Mouse (Mus musculus): ENCODE data around the gene Atf7ip. TPM values are rescaled to one million over a fixed set of nuclear protein-coding genes. Genes with fewer than 3 reads are reported as not detected.

Gene Atf7ip
- polyA plus RNA-seq, 1 experiment from 2014 or later, result 43.5 TPM

DNA sequence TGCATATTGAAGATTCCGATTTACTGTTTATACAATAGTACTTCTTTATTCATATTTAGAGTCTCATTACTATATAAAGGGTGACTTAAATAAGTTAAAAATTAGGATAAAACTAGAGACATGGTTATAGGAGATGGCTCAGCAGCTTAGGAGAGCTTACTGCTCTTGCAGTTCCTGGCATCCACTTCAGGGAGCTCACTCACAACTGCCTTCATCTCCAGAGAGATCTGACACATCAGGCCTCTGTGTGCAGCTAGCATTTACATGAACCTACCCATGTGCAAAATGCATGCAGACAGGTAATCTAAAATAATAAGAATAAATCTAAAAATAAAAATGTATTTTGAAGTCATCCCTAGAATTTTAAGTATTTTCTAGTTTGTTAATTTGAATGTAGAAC, 36.1 kb downstream of the Atf7ip start:
- H3K9me3 ChIP-seq, result no peaks in the 10 kb centered on the region
- peaks cover 26% of the 10 kb centered on the region for H3K36me3 ChIP-seq
- H3K9ac ChIP-seq (replicated peaks), result no peak overlapping the region
- 0 out of 2 replicates have a peak overlapping the region, but pooled peaks have one; percentile 47 for H3K27ac ChIP-seq
- no peak overlapping the region for H3K4me2 ChIP-seq
- H3K4me1 ChIP-seq (replicated peaks), result peaks cover 25% of the 10 kb centered on the region
- no peak for ATAC-seq (ENCODE audit: insufficient number of reproducible peaks, insufficient read depth, low FRiP score, low TSS enrichment, low read depth)
- H3K4me3 ChIP-seq (replicated peaks), result no peak overlapping the region
- WGBS, result 97% methylated on average over 1 of the region's 1 CpGs
- no peaks in the 10 kb centered on the region for H3K27me3 ChIP-seq

DNA sequence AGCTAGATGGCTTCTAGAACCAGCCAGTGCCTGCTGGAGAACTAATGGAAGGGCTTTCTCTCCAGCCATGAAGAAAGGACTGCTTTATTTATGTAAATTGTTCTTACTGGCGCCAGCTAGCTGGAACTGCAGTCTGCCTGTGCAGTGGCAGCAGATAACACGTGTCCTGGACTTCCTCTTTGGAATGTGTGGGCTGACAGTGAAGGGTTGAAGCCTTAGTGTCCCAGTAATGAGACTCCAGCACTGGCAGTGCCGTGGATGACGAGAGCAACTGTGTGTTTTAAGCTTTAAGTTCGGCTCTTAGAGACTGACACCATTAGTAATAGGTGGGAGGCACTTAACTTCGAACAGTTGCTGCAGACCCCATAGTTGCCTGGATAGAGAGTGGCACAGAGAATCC, 37.2 kb downstream of the Atf7ip start:
- Histone ChIP-seq H3K4me1 (replicated peaks) (peaks cover 27% of the 10 kb centered on the region), H3K27me3 (no peaks in the 10 kb centered on the region), H3K27ac (peak overlapping the region; percentile 74), H3K4me2 (peak overlapping the region; percentile 35; the same call in 1 of the 2 replicates), H3K4me3 (replicated peaks) (no peak overlapping the region), H3K36me3 (peaks cover 17% of the 10 kb centered on the region), H3K9ac (replicated peaks) (no peak overlapping the region), H3K9me3 (no peaks in the 10 kb centered on the region)
- 0 out of 2 replicates have a peak, but pooled peaks have one; percentile 59 for ATAC-seq (ENCODE audit: insufficient number of reproducible peaks, insufficient read depth, low FRiP score, low TSS enrichment, low read depth)
- WGBS, result 13% methylated on average over 6 of the region's 6 CpGs

DNA sequence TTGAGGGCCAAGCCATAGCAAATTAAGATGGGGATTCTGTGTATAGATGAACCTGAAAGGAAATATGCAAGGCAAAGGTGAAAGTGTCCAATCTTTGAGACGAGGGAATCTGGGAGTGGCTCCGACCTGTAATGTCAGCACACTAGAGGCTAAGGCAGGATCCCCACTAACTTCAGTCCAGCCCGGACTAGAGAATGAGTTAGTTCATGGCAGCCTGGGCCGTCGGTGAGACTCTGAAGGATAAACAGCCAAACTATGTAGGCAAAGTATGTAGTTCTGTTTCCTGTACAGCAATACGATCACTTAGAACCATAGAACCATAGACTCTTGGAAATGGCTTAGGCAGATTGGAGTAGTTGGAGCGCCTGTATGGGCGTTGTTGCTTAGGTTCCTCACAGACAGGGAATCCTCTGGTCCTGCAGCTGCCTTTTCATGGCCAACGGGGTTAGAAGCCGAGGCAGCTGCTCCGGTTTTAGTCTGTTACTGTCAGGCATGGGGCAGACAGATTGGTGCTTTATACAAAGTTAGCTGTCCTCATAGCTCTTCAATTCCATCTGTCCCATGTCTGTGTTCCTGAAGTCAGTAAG, 39.4 kb downstream of the Atf7ip start:
- WGBS, result 84% methylated on average over 11 of the region's 11 CpGs
- no peak overlapping the region for H3K4me3 ChIP-seq (replicated peaks)
- no peak for ATAC-seq (ENCODE audit: insufficient number of reproducible peaks, insufficient read depth, low FRiP score, low TSS enrichment, low read depth)
- H3K9me3 ChIP-seq, result no peaks in the 10 kb centered on the region
- H3K9ac ChIP-seq (replicated peaks), result no peak overlapping the region
- H3K36me3 ChIP-seq, result 0 out of 2 replicates have a peak, but pooled peaks cover 3% of the 10 kb centered on the region
- H3K4me2 ChIP-seq, result no peak overlapping the region
- peak overlapping the region; percentile 35; the same call in 1 of the 2 replicates for H3K27ac ChIP-seq
- H3K27me3 ChIP-seq, result no peaks in the 10 kb centered on the region
- peaks cover 29% of the 10 kb centered on the region for H3K4me1 ChIP-seq (replicated peaks)

DNA sequence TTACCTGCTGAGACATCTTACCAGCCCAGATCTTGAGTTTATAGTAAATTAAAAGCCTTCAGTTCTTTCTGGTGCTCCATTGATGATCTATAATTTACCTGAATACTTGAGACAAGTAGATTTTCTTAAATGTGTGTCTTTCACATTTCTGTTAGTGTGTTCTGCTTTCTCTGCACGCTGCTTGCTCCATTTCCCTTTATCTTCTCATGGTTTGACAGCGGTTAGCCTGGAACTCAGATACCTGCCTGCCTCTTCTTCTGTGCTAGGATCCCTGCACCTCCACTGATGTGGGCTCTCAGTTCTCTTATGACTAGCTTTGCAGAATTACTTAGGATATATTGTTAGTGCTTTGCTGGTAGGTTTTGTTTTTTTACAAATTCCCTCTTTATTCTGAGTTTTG, 40.3 kb downstream of the Atf7ip start:
- Histone ChIP-seq H3K4me3 (replicated peaks) (no peak overlapping the region), H3K27ac (no peak overlapping the region), H3K4me2 (no peak overlapping the region), H3K4me1 (replicated peaks) (peaks cover 27% of the 10 kb centered on the region), H3K27me3 (no peaks in the 10 kb centered on the region), H3K9ac (replicated peaks) (no peak overlapping the region), H3K9me3 (no peaks in the 10 kb centered on the region), H3K36me3 (no peaks in the 10 kb centered on the region)
- ATAC-seq (ENCODE audit: insufficient number of reproducible peaks, insufficient read depth, low FRiP score, low TSS enrichment, low read depth), result no peak
- 97% methylated on average over 2 of the region's 2 CpGs for WGBS

DNA sequence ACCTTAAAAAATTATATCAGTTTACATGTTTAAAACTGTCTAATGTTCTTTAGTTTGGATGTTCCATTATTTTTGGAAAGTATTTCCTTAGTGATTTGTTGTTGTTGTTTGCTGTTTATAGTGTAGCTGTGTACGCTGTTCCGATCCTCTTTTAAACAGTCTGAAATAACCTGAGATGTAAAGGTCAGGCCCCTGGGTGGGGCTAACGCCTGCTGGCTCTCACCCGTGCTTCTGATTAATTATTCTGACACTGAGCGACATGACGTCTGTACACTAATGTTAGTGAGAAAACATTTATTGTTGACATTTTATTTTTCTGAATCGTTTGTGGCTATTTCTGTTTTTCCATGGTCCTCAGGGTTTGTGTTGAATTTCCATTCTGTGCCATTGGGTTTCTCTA, 41.0 kb downstream of the Atf7ip start:
- H3K9ac ChIP-seq (replicated peaks), result no peak overlapping the region
- H3K4me3 ChIP-seq (replicated peaks), result no peak overlapping the region
- peaks cover 21% of the 10 kb centered on the region for H3K4me1 ChIP-seq (replicated peaks)
- ATAC-seq (ENCODE audit: insufficient number of reproducible peaks, insufficient read depth, low FRiP score, low TSS enrichment, low read depth), result no peak
- no peaks in the 10 kb centered on the region for H3K9me3 ChIP-seq
- no peaks in the 10 kb centered on the region for H3K36me3 ChIP-seq
- H3K4me2 ChIP-seq, result no peak overlapping the region
- whole genome bisulfite sequencing, result 47% methylated on average over 7 of the region's 7 CpGs
- H3K27me3 ChIP-seq, result no peaks in the 10 kb centered on the region
- no peak overlapping the region for H3K27ac ChIP-seq

DNA sequence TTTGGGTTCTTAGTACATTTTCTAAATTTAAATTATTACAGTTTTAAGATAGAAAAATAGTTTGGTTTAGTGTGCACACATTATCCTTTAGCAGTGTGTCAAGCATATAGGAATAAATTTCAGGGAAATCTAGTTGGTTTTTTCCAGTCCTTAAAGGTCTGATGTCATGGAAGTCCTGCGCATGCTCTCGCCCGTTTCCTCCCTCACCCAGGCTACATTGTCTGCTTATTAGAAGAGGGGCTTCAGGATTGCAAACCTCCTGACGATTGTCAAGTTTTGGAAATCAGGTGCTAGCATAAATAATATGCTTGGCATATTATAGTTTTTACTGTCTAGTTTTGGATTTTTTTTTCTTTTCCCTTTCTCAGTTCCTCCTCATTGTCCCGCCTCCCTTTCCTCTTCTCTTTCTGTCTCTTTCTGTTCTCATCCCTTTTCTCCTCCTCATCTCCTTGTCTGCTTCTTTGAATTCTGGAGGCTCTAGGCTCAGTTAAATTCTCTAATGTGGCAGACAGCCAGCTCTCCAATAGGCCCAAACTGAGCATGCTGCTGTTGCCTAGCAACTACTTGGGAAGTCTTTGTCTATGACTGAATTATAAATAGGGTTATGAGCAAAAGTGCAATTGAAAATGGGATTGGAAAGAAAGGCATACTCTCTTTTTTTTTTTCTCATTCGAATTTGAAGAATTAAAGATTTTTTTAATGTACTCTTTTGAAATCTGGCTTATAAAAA, 42.2 kb downstream of the Atf7ip start:
- H3K36me3 ChIP-seq, result no peaks in the 10 kb centered on the region
- H3K4me3 ChIP-seq (replicated peaks), result no peak overlapping the region
- H3K27ac ChIP-seq, result 0 out of 2 replicates have a peak overlapping the region, but pooled peaks have one; percentile 45
- no peak for ATAC-seq (ENCODE audit: insufficient number of reproducible peaks, insufficient read depth, low FRiP score, low TSS enrichment, low read depth)
- WGBS, result 86% methylated on average over 6 of the region's 6 CpGs
- H3K4me2 ChIP-seq, result no peak overlapping the region
- H3K4me1 ChIP-seq (replicated peaks), result peaks cover 19% of the 10 kb centered on the region
- H3K27me3 ChIP-seq, result no peaks in the 10 kb centered on the region
- no peak overlapping the region for H3K9ac ChIP-seq (replicated peaks)
- no peaks in the 10 kb centered on the region for H3K9me3 ChIP-seq

DNA sequence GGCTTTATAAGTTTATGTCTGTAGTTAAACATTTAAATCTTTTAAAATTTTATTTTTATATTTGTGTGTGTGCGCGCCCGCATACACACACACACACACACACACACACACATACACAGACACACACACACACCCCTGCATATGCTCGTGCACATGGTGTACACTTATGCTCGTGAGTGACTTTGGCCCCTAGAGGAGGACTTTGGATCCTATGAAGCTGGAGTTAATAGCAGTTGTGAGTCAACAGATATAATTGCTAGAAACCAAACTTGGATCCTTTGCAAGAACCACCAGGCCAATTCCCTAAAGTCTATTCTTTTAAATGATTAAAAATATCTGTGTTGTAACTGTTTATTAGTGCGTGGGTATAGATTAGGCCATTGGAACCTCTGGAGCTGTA, 42.8 kb downstream of the Atf7ip start:
- Histone ChIP-seq H3K9ac (replicated peaks) (no peak overlapping the region), H3K4me1 (replicated peaks) (peaks cover 18% of the 10 kb centered on the region; the same call in 1 of the 2 replicates), H3K27me3 (no peaks in the 10 kb centered on the region), H3K4me2 (no peak overlapping the region), H3K9me3 (no peaks in the 10 kb centered on the region), H3K27ac (peak overlapping the region; percentile 31; the same call in 1 of the 2 replicates), H3K36me3 (no peaks in the 10 kb centered on the region), H3K4me3 (replicated peaks) (no peak overlapping the region)
- no peak for ATAC-seq (ENCODE audit: insufficient number of reproducible peaks, insufficient read depth, low FRiP score, low TSS enrichment, low read depth)
- WGBS, result 87% methylated on average over 6 of the region's 6 CpGs

DNA sequence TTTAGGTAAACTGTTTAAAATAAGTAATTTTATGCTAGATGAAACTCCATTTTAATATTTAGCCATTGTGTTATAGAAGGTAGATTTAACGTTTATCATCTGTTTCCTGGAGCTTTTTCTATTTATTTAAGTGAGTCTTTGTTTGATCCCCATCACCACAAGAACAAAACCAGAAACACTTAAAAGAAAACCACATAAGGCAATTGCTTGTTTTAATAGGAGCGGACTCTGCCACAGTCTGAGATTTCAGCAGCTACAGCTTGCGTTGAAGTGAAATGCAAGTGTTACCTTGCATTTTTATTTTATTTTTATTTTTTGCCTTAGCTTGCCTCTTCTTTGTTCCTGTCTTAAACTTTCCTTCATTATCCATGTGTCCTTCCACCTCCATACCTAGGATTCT, 43.6 kb downstream of the Atf7ip start:
- no peak for ATAC-seq (ENCODE audit: insufficient number of reproducible peaks, insufficient read depth, low FRiP score, low TSS enrichment, low read depth)
- Histone ChIP-seq H3K27me3 (no peaks in the 10 kb centered on the region), H3K4me2 (no peak overlapping the region), H3K36me3 (no peaks in the 10 kb centered on the region), H3K27ac (no peak overlapping the region), H3K9ac (replicated peaks) (no peak overlapping the region), H3K4me1 (replicated peaks) (peaks cover 18% of the 10 kb centered on the region; the same call in 1 of the 2 replicates), H3K9me3 (no peaks in the 10 kb centered on the region), H3K4me3 (replicated peaks) (no peak overlapping the region)
- WGBS, result 82% methylated on average over 3 of the region's 3 CpGs

DNA sequence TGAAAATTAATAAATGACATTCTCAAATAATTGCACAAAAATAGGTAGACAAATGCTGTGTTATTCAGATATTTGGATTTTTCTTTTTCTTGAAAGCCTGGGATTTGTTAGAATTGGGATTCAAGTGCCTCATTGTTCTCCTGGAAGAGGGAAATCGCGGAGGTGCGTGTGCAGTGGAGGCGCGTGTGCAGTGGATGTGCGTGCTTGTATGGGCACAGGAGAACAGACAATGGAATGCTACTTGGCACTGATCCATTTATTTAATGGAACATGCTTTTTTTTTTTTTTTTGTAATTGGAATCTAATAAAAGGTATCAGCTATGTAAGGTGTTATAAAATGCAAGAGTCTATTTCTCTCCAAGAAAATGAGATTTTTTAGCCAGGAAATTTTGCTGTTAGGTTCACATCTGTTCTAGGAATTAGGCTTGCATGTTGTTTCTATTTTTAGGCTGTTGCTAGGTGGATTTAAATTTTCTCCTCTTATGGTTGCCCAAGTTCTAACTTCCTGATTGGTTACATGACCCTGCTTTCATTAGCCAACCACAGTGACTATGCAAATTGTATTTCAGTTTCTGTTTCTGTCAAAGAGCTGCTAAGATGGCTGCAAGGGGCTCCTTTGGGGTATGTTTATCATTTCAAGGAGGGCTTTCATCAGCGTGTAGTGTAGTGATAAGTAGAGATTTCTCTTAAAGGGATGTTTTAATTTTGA, 44.8 kb downstream of the Atf7ip start:
- peak; percentile 22; the same call in 1 of the 2 replicates for ATAC-seq (ENCODE audit: insufficient number of reproducible peaks, insufficient read depth, low FRiP score, low TSS enrichment, low read depth)
- H3K4me3 ChIP-seq (replicated peaks), result no peak overlapping the region
- H3K9ac ChIP-seq (replicated peaks), result no peak overlapping the region
- H3K4me2 ChIP-seq, result no peak overlapping the region
- H3K4me1 ChIP-seq (replicated peaks), result peaks cover 16% of the 10 kb centered on the region
- peak overlapping the region; percentile 74; the same call in 1 of the 2 replicates for H3K27ac ChIP-seq
- no peaks in the 10 kb centered on the region for H3K36me3 ChIP-seq
- no peaks in the 10 kb centered on the region for H3K27me3 ChIP-seq
- 59% methylated on average over 7 of the region's 7 CpGs for WGBS
- H3K9me3 ChIP-seq, result no peaks in the 10 kb centered on the region

DNA sequence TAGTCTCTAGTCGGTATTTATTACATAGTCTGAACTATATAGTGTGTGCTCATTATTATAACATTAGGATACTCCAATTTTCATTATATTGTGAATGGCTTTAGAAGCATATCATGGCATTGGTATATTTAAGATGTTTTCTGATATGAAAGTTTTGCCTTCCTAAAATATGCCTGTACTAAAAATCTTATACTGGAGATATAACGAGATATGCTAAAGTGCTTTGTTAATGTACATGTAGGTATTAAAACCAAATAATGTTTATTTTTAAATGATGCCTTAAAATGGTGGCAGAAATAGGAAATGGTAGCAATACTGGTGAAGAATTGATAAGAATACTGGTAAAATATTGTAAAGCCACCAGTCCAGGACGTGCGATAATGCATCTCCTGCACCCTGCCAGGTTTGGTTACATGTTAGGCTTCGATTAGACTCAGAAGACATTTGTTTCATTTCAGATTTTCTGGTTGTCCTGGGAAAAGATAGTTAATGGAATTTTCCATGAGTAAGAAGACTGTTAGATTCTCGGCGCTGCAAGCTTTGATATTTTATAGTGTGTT, 45.7 kb downstream of the Atf7ip start:
- Histone ChIP-seq H3K9ac (replicated peaks) (no peak overlapping the region), H3K4me3 (replicated peaks) (no peak overlapping the region), H3K4me1 (replicated peaks) (peaks cover 16% of the 10 kb centered on the region), H3K36me3 (no peaks in the 10 kb centered on the region), H3K9me3 (no peaks in the 10 kb centered on the region), H3K27ac (no peak overlapping the region), H3K27me3 (no peaks in the 10 kb centered on the region), H3K4me2 (no peak overlapping the region)
- no peak for ATAC-seq (ENCODE audit: insufficient number of reproducible peaks, insufficient read depth, low FRiP score, low TSS enrichment, low read depth)
- 95% methylated on average over 7 of the region's 7 CpGs for WGBS

DNA sequence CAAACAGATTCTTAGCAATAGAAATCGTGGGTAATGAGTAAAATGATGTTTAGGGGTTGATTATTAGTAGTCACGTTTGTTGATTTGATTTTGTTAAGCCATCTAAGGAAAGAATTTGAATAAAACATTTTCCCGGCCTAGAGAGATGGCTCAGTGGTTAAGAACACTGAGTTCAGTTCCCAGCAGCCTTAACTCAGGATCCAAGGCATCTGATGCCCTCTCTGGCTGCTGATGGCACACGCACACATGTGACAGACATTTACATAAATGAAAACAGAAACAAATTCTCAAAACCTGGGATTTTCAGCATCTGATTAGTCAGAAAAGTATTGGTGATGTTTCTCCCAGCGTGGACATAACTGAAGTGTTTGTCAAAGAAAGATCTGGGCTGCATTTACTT, 47.2 kb downstream of the Atf7ip start:
- WGBS, result 76% methylated on average over 5 of the region's 5 CpGs
- peak overlapping the region; percentile 81 for H3K27ac ChIP-seq
- ATAC-seq (ENCODE audit: insufficient number of reproducible peaks, insufficient read depth, low FRiP score, low TSS enrichment, low read depth), result no peak
- H3K9me3 ChIP-seq, result no peaks in the 10 kb centered on the region
- no peak overlapping the region for H3K4me3 ChIP-seq (replicated peaks)
- no peak overlapping the region for H3K9ac ChIP-seq (replicated peaks)
- peaks cover 14% of the 10 kb centered on the region for H3K4me1 ChIP-seq (replicated peaks)
- no peak overlapping the region for H3K4me2 ChIP-seq
- H3K36me3 ChIP-seq, result peaks cover 9% of the 10 kb centered on the region; the same call in 1 of the 2 replicates
- H3K27me3 ChIP-seq, result no peaks in the 10 kb centered on the region
